Mouse (Mus musculus) heart, postnatal 10 days (tissue): ENCODE measurements at regions not wholly inside any gene's neighbourhood (a gene's known extent, or its start where the extent isn't known, plus 50 kb on each side); places are given as distances from the start of the nearest gene placed in this dataset.

Source experiments
- DNase-seq, 2 experiments: peaks; one replicate each; pipeline ENCODE4 v3.0.0; 2021
- intact Hi-C: fragments of 180-260 bp; cut with DNase I; formaldehyde crosslinking; loops from one replicate; pipeline ENCODE4 v1.15.1; 2025
- microRNA-seq, 2 experiments: library from miRNA; unstranded; fragments of <30 nt; microRNA quantifications; one replicate each; pipeline ENCODE4 v1.2.0; 2022

GRCm38 (mm10) chr3:137789671-137790070 is 74.6 kb upstream of the H2afz start:
- intact Hi-C loops = no loop called here
- no peak for DNase-seq

GRCm38 (mm10) chr3:137790340-137790739 is 73.9 kb upstream of the H2afz start:
- peak; percentile 27 to 30 for DNase-seq
- intact Hi-C loops = no loop called here

- DNase-seq = no peak
- intact Hi-C loops = no loop called here
Observed at GRCm38 (mm10) chr3:137795754-137796315, 68.5 kb upstream of the H2afz start.

GRCm38 (mm10) chr3:137798769-137799168 is 65.5 kb upstream of the H2afz start:
- DNase-seq = no peak

GRCm38 (mm10) chr3:137801402-137802020 is 62.8 kb upstream of the H2afz start:
- intact Hi-C loops = no loop called here
- DNase-seq = no peak

More at GRCm38 (mm10) chr3:137798769-137799168, 65.5 kb upstream of the H2afz start:
- intact Hi-C loops = no loop called here

GRCm38 (mm10) chr3:137807423-137807822 is 56.9 kb upstream of the H2afz start:
- intact Hi-C loops = no loop called here

GRCm38 (mm10) chr3:137807913-137808684 is 56.2 kb upstream of the H2afz start:
- intact Hi-C loops = no loop called here
- no peak for DNase-seq

More at GRCm38 (mm10) chr3:137807423-137807822, 56.9 kb upstream of the H2afz start:
- no peak for DNase-seq

- intact Hi-C loops = no loop called here
- DNase-seq = no peak
Observed at GRCm38 (mm10) chr3:137810123-137810522, 54.2 kb upstream of the H2afz start.

Small RNA genes in the stretch of these regions (microRNA-seq; reads per million reads assigned to microRNA genes)
- gene Mir6380 = 0 reads per million in 2 experiments
